Mouse (Mus musculus) spleen, adult 2 months (tissue): ENCODE measurements around the gene S1pr1. TPM values are rescaled to one million over a fixed set of nuclear protein-coding genes. Genes with fewer than 3 reads are reported as not detected.

Source experiments
- DNase-seq, 2 experiments: peaks; one replicate each; pipeline versions ENCODE4 v3.0.0 to v3.0.0-alpha.2; 2012 to 2021; ENCODE audit warnings: low spot score in 2 of 2, low read depth in 1 of 2
- H3K27ac ChIP-seq: fragments of 200-500 bp; 2 replicates; pipeline ENCODE4 v1.5.1; 2012; ENCODE audit warnings: low read length, inconsistent platforms; ENCODE audit not compliant: insufficient read depth
- H3K27me3 ChIP-seq: fragments of 200-500 bp; 2 replicates; pipeline ENCODE4 v1.6.1; 2012; ENCODE audit warnings: mild to moderate bottlenecking, moderate library complexity, low read length, inconsistent platforms; ENCODE audit not compliant: control insufficient read depth, insufficient read depth
- H3K36me3 ChIP-seq: fragments of 200-500 bp; 2 replicates; pipeline ENCODE4 v1.6.1; 2012; ENCODE audit warnings: mild to moderate bottlenecking, low read length, inconsistent platforms; ENCODE audit not compliant: control insufficient read depth, insufficient read depth
- H3K4me1 ChIP-seq: fragments of 200-500 bp; 2 replicates; pipeline ENCODE4 v1.6.1; 2011; ENCODE audit warnings: inconsistent platforms; ENCODE audit not compliant: control insufficient read depth, insufficient read depth, insufficient read length
- H3K4me3 ChIP-seq: fragments of 200-500 bp; 2 replicates; pipeline ENCODE4 v1.5.1; 2011; ENCODE audit warnings: mild to moderate bottlenecking, inconsistent platforms; ENCODE audit not compliant: insufficient read depth, insufficient read length; ENCODE audit errors: extremely low read depth
- CTCF ChIP-seq: fragments of 200-500 bp; IDR thresholded peaks from 2 replicates; pipeline ENCODE4 v1.5.1; 2011; ENCODE audit warnings: mild to moderate bottlenecking, inconsistent platforms; ENCODE audit not compliant: insufficient read depth, insufficient read length, insufficient replicate concordance; ENCODE audit errors: extremely low read depth
- POLR2A ChIP-seq: fragments of 200-500 bp; IDR thresholded peaks from 2 replicates; pipeline ENCODE4 v1.6.1; 2011; ENCODE audit warnings: low read depth, low read length, inconsistent platforms
- WGBS: fragments of 180-500 bp; shearing (Covaris S2); methylation state at CpG from one replicate; pipeline ENCODE4 v1.1.7; 2018; 5-methylcytosine and 5-hydroxymethylcytosine counted together
- polyA plus RNA-seq: library from polyadenylated mRNA; depleted of rRNA; stranded (reverse); fragments of >200 nt; gene quantifications from 2 replicates; pipeline ENCODE4 v1.2.3, GENCODE M21; 2012; rRNA removed

The S1pr1 gene
- polyA plus RNA-seq, 1 experiment, result 138 TPM

DNA sequence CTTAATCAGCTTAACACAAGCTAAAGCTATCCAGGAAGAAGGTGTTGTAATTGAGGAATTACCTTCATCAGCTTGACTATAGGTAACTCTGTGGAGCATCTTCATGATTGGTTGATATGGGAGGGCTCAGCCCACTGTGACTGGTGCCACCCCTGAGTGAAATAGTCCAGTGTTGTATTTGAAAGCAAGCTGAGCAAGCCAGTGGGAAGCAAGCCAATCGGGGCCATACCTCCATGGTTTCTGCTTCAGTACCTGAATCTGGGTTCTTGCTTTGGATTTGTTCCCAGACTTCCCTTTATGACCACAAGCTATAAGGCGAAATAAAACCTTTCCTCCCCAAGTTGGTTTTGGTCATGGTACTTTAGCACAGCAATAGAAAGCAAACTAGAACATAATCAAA is 47.7 kb downstream of the S1pr1 start:
- Histone ChIP-seq H3K4me1 (peaks cover 10% of the 10 kb centered on the region), H3K27me3 (no peaks in the 10 kb centered on the region), H3K27ac (no peak overlapping the region), H3K4me3 (no peak overlapping the region), H3K36me3 (no peaks in the 10 kb centered on the region)
- DNase-seq, result no peak
- 76% methylated on average over 2 of the region's 2 CpGs for whole genome bisulfite sequencing
- no peak for TF ChIP-seq CTCF
- no peak for TF ChIP-seq POLR2A

DNA sequence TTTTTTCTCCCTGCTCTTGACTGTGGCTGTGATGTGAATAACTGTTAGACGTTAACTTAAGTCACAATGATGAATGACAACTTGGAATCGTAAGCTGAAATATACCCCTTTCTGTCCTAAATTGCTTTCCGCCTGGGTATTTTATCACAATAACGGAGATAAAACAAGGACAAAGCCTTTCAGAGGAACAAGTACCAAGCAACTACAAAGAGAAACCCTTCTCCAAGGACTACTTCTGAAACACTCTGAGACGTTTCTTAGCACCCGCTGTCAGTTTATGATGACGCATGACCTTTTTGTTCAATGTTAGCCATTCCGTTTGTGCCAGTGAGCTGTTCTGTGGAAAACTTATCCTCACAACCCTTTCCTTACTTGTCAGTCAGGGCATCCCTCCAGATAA is 48.3 kb downstream of the S1pr1 start:
- no peak overlapping the region for H3K27ac ChIP-seq
- H3K36me3 ChIP-seq, result no peaks in the 10 kb centered on the region
- DNase-seq, result no peak
- H3K4me1 ChIP-seq, result peaks cover 7% of the 10 kb centered on the region; the same call in 1 of the 2 replicates
- WGBS, result 87% methylated on average over 8 of the region's 8 CpGs
- H3K4me3 ChIP-seq, result no peak overlapping the region
- no peaks in the 10 kb centered on the region for H3K27me3 ChIP-seq
- TF ChIP-seq CTCF (no peak), POLR2A (no peak)

DNA sequence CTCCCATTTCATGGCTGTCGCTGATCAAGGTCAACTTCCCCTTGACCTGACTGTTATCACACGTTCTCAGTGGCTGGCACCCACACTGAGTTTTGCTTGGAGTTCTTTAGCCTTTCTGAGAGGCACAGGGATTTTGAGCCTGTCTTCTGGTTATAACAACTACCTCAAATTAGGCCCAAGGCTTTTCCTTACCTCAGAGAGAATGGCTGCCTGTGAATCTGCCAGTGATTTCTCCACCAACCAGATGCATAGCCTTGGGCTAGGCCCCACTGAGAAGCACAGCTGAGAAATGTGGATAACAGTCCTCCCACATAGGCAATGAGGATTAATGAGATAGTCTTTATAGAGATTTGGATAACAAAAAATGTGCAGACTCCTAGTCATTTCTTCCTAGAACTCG is 50.4 kb downstream of the S1pr1 start:
- no peaks in the 10 kb centered on the region for H3K27me3 ChIP-seq
- H3K27ac ChIP-seq, result no peak overlapping the region
- TF ChIP-seq CTCF (no peak), POLR2A (no peak)
- no peak overlapping the region for H3K4me3 ChIP-seq
- H3K4me1 ChIP-seq, result peaks cover 5% of the 10 kb centered on the region; the same call in 1 of the 2 replicates
- DNase-seq, result no peak
- WGBS, result 77% methylated on average over 3 of the region's 3 CpGs
- H3K36me3 ChIP-seq, result no peaks in the 10 kb centered on the region

DNA sequence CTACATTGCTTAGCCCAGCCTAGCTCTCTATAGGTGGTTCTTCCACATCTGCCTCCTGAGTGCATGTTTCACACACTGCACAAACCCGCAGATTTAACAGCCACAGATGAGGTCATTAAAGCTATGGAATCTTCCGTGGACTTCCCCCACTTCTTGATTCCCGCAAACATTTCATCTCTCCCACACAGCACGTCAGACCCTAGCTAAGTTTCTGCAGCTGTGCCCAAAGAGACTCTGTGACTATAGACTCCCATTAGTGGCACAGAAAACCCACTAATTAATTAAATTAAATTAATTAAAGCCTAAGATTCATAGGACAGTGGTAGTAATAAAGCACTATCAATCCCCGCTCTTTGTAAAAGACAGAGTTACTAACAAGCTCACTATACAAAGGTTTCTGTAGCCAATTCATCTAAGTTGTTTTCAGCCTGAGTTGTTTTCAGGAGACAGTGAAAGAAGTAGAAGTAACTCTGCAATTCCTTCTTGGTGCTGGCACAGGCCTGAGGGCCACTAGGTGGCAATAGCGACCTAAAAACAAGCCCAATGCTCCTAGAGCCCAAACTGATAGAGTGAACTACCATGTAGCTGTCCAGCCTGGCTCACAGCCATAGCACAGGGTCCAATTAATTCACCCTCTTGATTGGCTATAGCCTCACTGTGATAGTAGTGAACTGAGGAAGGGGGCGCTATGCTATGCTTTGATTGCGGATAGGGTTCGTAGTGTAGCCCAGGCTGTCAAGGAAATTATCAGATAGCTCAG is 54.0 kb downstream of the S1pr1 start:
- 62% methylated on average over 9 of the region's 9 CpGs for WGBS
- Histone ChIP-seq H3K4me1 (no peaks in the 10 kb centered on the region), H3K27ac (no peak overlapping the region), H3K4me3 (no peak overlapping the region), H3K27me3 (no peaks in the 10 kb centered on the region), H3K36me3 (no peaks in the 10 kb centered on the region)
- TF ChIP-seq CTCF, result peak; percentile 78; the same call in 1 of the 2 replicates
- no peak for TF ChIP-seq POLR2A
- peak; percentile 78 to 87 for DNase-seq

Other genes starting within 250 kb of the S1pr1 start
- gene Dph5, start 172.8 kb upstream of the S1pr1 start, polyA plus RNA-seq, result 9.6 and 10.2 TPM in 2 replicates